Mouse (Mus musculus) small intestine, adult 2 months (tissue): ENCODE measurements at regions not wholly inside any gene's neighbourhood (a gene's known extent, or its start where the extent isn't known, plus 50 kb on each side); places are given as distances from the start of the nearest gene placed in this dataset.

Source experiments
- CTCF ChIP-seq: fragments of 200-500 bp; IDR thresholded peaks from 2 replicates; pipeline ENCODE4 v1.5.1; 2012; ENCODE audit warnings: low read depth, mild to moderate bottlenecking, control low read depth, inconsistent platforms, low read length, moderate library complexity, mixed read lengths; ENCODE audit not compliant: insufficient replicate concordance, insufficient read length; ENCODE audit errors: extremely low read depth
- POLR2A ChIP-seq: fragments of 200-500 bp; IDR thresholded peaks from 2 replicates; pipeline ENCODE4 v1.6.1; 2012; ENCODE audit warnings: low read depth, mild to moderate bottlenecking, control low read depth, inconsistent platforms, low read length, moderate library complexity

DNA sequence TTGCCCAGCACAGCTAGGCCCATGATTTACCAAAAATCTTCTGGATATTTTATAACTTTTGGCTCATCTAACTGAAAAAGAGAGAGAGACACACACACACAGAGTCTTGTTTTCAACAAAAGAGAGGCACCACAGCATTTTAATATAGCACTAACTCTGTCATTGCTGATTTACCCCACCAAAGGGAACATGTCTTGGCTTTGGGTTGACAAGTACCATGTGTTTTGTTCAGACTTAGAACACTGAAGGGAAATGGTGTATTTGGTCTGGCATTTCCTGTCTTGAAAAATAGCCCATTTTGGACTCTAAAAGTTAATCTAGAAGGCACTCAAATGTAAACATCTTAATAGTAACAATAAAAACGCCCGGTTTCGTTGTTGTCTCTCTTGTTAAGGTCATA lies 432.7 kb upstream of the Ptger4 start:
- TF ChIP-seq CTCF, result no peak
- no peak for TF ChIP-seq POLR2A
